8 mouse cellular contexts compared by ENCODE assay signal in the genomic region with DNA sequence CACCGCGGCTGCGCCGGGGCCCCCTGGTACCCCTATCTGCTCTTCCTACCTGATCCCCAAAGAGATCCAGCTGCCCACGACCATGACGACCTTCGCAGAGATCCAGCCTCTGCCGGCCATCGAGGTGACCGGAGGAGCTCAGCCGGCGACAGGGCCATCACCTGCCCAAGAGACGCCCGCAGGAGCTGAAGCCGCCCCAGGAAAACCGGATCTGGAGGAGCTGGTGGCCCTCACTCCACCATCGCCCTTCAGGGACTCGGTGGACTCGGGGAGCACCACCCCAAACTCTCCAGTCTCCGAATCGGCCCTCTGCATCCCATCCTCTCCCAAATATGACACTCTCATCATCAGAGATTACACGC.
A peak's percentile ranks its signal among the peaks of the same experiment; 100 is the strongest.
DNase-seq lines count a peak whose midpoint lies in the region; ATAC-seq lines count a peak whose summit lies in the region.

No protein-coding gene starts in this region.

- no peak for DNase-seq in heart, adult 8-10 months (ENCODE audit: low spot score)
- DNase-seq in embryonic facial prominence, embryonic 10.5 days (ENCODE audit: low spot score): no peak
- no peak for DNase-seq in midbrain, embryonic 11.5 days (ENCODE audit: low spot score, missing footprints)
- DNase-seq in ovary, postnatal 36 days (ENCODE audit: low spot score): no peak
- no peak for DNase-seq in MN1 (ENCODE audit: low spot score)

- 23% methylated on average over 22 of the region's 22 CpGs for WGBS in heart, embryonic 15.5 days
- 31% methylated on average over 22 of the region's 22 CpGs for WGBS in embryonic facial prominence, embryonic 10.5 days
- 29% methylated on average over 22 of the region's 22 CpGs for WGBS in hindbrain, embryonic 13.5 days
- WGBS in midbrain, embryonic 11.5 days: 34% methylated on average over 22 of the region's 22 CpGs

- H3K4me1 ChIP-seq in heart, embryonic 15.5 days (replicated peaks): peaks cover 7% of the 10 kb centered on the region
- peaks cover 8% of the 10 kb centered on the region for H3K4me1 ChIP-seq in embryonic facial prominence, embryonic 10.5 days
- peaks cover 12% of the 10 kb centered on the region for H3K4me1 ChIP-seq in hindbrain, embryonic 13.5 days (replicated peaks)
- H3K4me1 ChIP-seq in midbrain, embryonic 11.5 days (ENCODE audit: control insufficient read depth, insufficient read depth, low read length): peaks cover 7% of the 10 kb centered on the region

- H3K4me3 ChIP-seq in heart, embryonic 15.5 days: peak overlapping the region; percentile 40
- H3K4me3 ChIP-seq in embryonic facial prominence, embryonic 10.5 days: peak overlapping the region; percentile 58
- peak overlapping the region; percentile 43 for H3K4me3 ChIP-seq in hindbrain, embryonic 13.5 days
- peak overlapping the region; percentile 36 for H3K4me3 ChIP-seq in midbrain, embryonic 11.5 days (ENCODE audit: low read depth, low read length)

- H3K27me3 ChIP-seq in heart, embryonic 15.5 days: peaks cover 20% of the 10 kb centered on the region
- H3K27me3 ChIP-seq in embryonic facial prominence, embryonic 10.5 days (replicated peaks; ENCODE audit: low read depth, poor library complexity, severe bottlenecking): peaks cover 39% of the 10 kb centered on the region
- peaks cover 7% of the 10 kb centered on the region for H3K27me3 ChIP-seq in hindbrain, embryonic 13.5 days
- peaks cover 2% of the 10 kb centered on the region; the same call in 1 of the 2 replicates for H3K27me3 ChIP-seq in midbrain, embryonic 11.5 days (ENCODE audit: control insufficient read depth, insufficient read depth, low read length)

- H3K36me3 ChIP-seq in heart, embryonic 15.5 days: no peaks in the 10 kb centered on the region
- H3K36me3 ChIP-seq in embryonic facial prominence, embryonic 10.5 days (replicated peaks): no peaks in the 10 kb centered on the region
- no peaks in the 10 kb centered on the region for H3K36me3 ChIP-seq in hindbrain, embryonic 13.5 days
- H3K36me3 ChIP-seq in midbrain, embryonic 11.5 days (ENCODE audit: control insufficient read depth, insufficient read depth, low read length): no peaks in the 10 kb centered on the region

- H3K9ac ChIP-seq in heart, embryonic 15.5 days: peak overlapping the region; percentile 20; the same call in 1 of the 2 replicates
- peak overlapping the region; percentile 75 for H3K9ac ChIP-seq in hindbrain, embryonic 13.5 days
- peak overlapping the region; percentile 60 for H3K9ac ChIP-seq in midbrain, embryonic 11.5 days (ENCODE audit: low read length)

- ATAC-seq in heart, embryonic 15.5 days (replicated peaks; ENCODE audit: insufficient number of reproducible peaks, insufficient read depth, low FRiP score, low read depth): no peak
- ATAC-seq in hindbrain, embryonic 13.5 days (ENCODE audit: low FRiP score): no peak
- peak; percentile 72; the same call in 1 of the 2 replicates for ATAC-seq in midbrain, embryonic 11.5 days (ENCODE audit: low FRiP score)
- ATAC-seq in inflammation-experienced regulatory T-cells, adult 6 months: no peak

- no peaks in the 10 kb centered on the region for H3K9me3 ChIP-seq in heart, embryonic 15.5 days (replicated peaks)
- no peaks in the 10 kb centered on the region for H3K9me3 ChIP-seq in embryonic facial prominence, embryonic 10.5 days
- H3K9me3 ChIP-seq in hindbrain, embryonic 13.5 days: no peaks in the 10 kb centered on the region
- no peaks in the 10 kb centered on the region for H3K9me3 ChIP-seq in midbrain, embryonic 11.5 days (ENCODE audit: control insufficient read depth, low read length)

- peak overlapping the region; percentile 74 for H3K4me2 ChIP-seq in heart, embryonic 15.5 days
- H3K4me2 ChIP-seq in hindbrain, embryonic 13.5 days: peak overlapping the region; percentile 65
- H3K4me2 ChIP-seq in midbrain, embryonic 11.5 days: peak overlapping the region; percentile 67

- H3K27ac ChIP-seq in heart, embryonic 15.5 days: no peak overlapping the region
- peak overlapping the region; percentile 54 for H3K27ac ChIP-seq in embryonic facial prominence, embryonic 10.5 days (replicated peaks)
- H3K27ac ChIP-seq in hindbrain, embryonic 13.5 days: 0 out of 2 replicates have a peak overlapping the region, but pooled peaks have one; percentile 26
- no peak overlapping the region for H3K27ac ChIP-seq in midbrain, embryonic 11.5 days (ENCODE audit: low read depth, low read length)

Comparison
In these comparisons a context has a peak if more than half of its experiments do, and no peak if none do; other contexts are left out.
1. H3K27ac ChIP-seq: peak in embryonic facial prominence, embryonic 10.5 days (single experiment) and hindbrain, embryonic 13.5 days (single experiment); none in heart, embryonic 15.5 days (single experiment) and midbrain, embryonic 11.5 days (single experiment).
2. H3K9ac ChIP-seq: peak in every context shown above with its lines; median percentile 75 in hindbrain, embryonic 13.5 days; 60 in midbrain, embryonic 11.5 days; 20 in heart, embryonic 15.5 days.
3. Peak in every context shown above with its lines, with median percentiles within 50 percentile points of each other: H3K4me2 ChIP-seq and H3K4me3 ChIP-seq.